Mouse (Mus musculus) brain, embryonic 14.5 days (tissue): ENCODE measurements around the gene Mb.

Experiments used
- CTCF ChIP-seq: fragments of 200-500 bp; IDR thresholded peaks from 2 replicates; pipeline ENCODE4 v1.5.1; 2012; ENCODE audit warnings: inconsistent platforms, mild to moderate bottlenecking, moderate library complexity, borderline replicate concordance; ENCODE audit not compliant: insufficient read depth, insufficient read length; ENCODE audit errors: extremely low read depth
- POLR2A ChIP-seq: fragments of 200-500 bp; IDR thresholded peaks from 2 replicates; pipeline ENCODE4 v1.6.1; 2012; ENCODE audit warnings: mild to moderate bottlenecking, inconsistent platforms, borderline replicate concordance; ENCODE audit not compliant: poor library complexity, insufficient read depth, insufficient read length, severe bottlenecking; ENCODE audit errors: extremely low read depth

GRCm38 (mm10) chr15:77036989-77037277 lies 13.5 kb downstream of the Mb start:
- TF ChIP-seq CTCF (no peak), POLR2A (no peak)
